Comparison of ENCODE assay signal across 8 mouse cellular contexts in the genomic region with DNA sequence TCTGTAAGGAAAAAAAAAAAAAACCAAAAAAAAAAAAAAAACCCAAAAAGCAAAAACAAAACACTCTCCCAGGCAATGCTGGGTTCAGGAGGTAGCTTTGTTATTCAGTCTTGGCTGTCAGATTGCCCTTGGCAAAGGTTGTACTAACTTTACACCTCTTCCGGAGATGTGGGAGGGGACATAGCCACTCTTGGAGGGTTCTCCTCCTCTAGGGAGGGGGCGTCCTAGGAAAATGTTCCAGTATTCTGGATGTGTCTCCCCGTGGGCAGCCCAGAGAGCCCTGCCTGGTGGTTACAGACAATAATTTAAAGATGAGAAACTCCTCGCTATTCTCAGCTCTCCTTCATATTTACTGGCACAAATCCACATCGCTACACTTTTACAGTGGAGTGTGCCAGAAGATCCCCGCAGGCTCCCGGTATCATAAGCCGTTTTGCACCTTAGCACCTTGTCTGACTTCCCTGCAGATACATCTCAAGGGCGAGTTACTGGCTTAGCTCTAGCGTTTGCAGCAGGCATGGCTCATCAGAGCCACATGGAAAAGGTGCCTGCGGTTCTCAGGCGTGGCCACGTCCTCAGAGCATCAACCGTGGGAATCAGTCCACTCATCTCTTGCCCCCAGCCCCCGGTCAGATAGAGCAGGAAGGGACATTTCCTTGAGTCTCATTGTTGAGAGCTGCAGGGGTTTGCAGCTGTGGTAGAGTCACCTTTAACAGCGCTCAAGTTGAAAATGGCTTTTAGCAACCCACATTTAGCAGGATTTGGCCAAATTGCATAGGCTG. TPM values are rescaled to one million over a fixed set of nuclear protein-coding genes. Genes with fewer than 3 reads are reported as not detected.
DNase-seq lines count a peak whose midpoint lies in the region; ATAC-seq and TF ChIP-seq lines count a peak whose summit lies in the region.
"Had no signal": no experiment of that assay in that cellular context is flagged by ENCODE, and none has a peak within 500 bp of the region (broad histone marks: within the 10 kb centered on the region; RNA-seq: fewer than 3 reads in every experiment).

No protein-coding gene starts in this region.

- H3K4me1 ChIP-seq in heart, embryonic 14.5 days (ENCODE audit: control insufficient read depth in 2 of 2, insufficient read depth in 2 of 2, low read length in 2 of 2) = peaks cover 0 to 4% of the 10 kb centered on the region in 2 experiments; a peak in 2 of 4 replicates
- peaks cover 19% of the 10 kb centered on the region for H3K4me1 ChIP-seq in hindbrain, postnatal 0 days (ENCODE audit: insufficient read depth, low read length)

- H3K4me2 ChIP-seq in heart, embryonic 14.5 days (ENCODE audit: low read length) = no peak overlapping the region
- H3K4me2 ChIP-seq in hindbrain, postnatal 0 days (ENCODE audit: low read depth, low read length) = no peak overlapping the region

- peak overlapping the region; percentile 62 for H3K27ac ChIP-seq in left cerebral cortex, adult 2 months
- peak overlapping the region; percentile 2 to 42; a peak in 2 of 4 replicates for H3K27ac ChIP-seq in heart, embryonic 14.5 days (replicated peaks in 1 of 2; ENCODE audit: control insufficient read depth in 1 of 2, insufficient read depth in 1 of 2, low read depth in 2 of 2, low read length in 2 of 2)
- peak overlapping the region; percentile 45; the same call in 1 of the 2 replicates for H3K27ac ChIP-seq in hindbrain, postnatal 0 days

- no peak for TF ChIP-seq CTCF in left cerebral cortex, adult 2 months (IDR thresholded peaks at IDR 0.05)
- no peak for TF ChIP-seq CTCF in hindbrain, postnatal 0 days (IDR thresholded peaks at IDR 0.05; ENCODE audit: low read depth)

- intact Hi-C loops in left cerebral cortex, adult 2 months (cut with DNase I) = loop anchor here (5.0 kb wide), 1 partner anchor 173 kb away; no protein-coding TSS in a partner anchor
- intact Hi-C loops in left cerebral cortex, postnatal 4 days (cut with DNase I) = no loop called here

- WGBS in heart, embryonic 14.5 days = 9% methylated on average over 16 of the region's 16 CpGs
- WGBS in hindbrain, postnatal 0 days = 44% methylated on average over 16 of the region's 16 CpGs

- no peaks in the 10 kb centered on the region for H3K36me3 ChIP-seq in heart, embryonic 14.5 days (ENCODE audit: control insufficient read depth, insufficient read depth, low read length)
- H3K36me3 ChIP-seq in hindbrain, postnatal 0 days (ENCODE audit: insufficient read depth, low read length) = peaks cover 27% of the 10 kb centered on the region

- peaks cover 11% of the 10 kb centered on the region; the same call in 1 of the 2 replicates for H3K27me3 ChIP-seq in heart, embryonic 14.5 days (ENCODE audit: control insufficient read depth, insufficient read depth, low read length)
- no peaks in the 10 kb centered on the region for H3K27me3 ChIP-seq in hindbrain, postnatal 0 days (ENCODE audit: insufficient read depth, low read length)

- no peak for ATAC-seq in heart, embryonic 14.5 days (ENCODE audit: insufficient number of reproducible peaks, insufficient read depth, low FRiP score, low read depth)
- no peak for ATAC-seq in hindbrain, postnatal 0 days

- peak overlapping the region; percentile 5; the same call in 1 of the 2 replicates for H3K4me3 ChIP-seq in left cerebral cortex, adult 2 months
- H3K4me3 ChIP-seq in heart, embryonic 14.5 days (ENCODE audit: control insufficient read depth in 1 of 2, insufficient read depth in 1 of 2, low read depth in 1 of 2, low read length in 2 of 2) = no peak overlapping the region
- no peak overlapping the region for H3K4me3 ChIP-seq in hindbrain, postnatal 0 days (ENCODE audit: low read length)

- H3K9me3 ChIP-seq in heart, embryonic 14.5 days (ENCODE audit: control insufficient read depth, low read length) = no peaks in the 10 kb centered on the region
- no peaks in the 10 kb centered on the region for H3K9me3 ChIP-seq in hindbrain, postnatal 0 days (ENCODE audit: low read length)

- peak in 1 of 2 experiments; percentile 28 for DNase-seq in left cerebral cortex, adult 2 months (ENCODE audit: extremely low spot score in 1 of 2, low spot score in 2 of 2)
- DNase-seq in left cerebral cortex, postnatal 4 days = no peak
- DNase-seq in hindbrain, postnatal 0 days (ENCODE audit: low spot score) = no peak
- DNase-seq in lung, postnatal 25 days (ENCODE audit: low spot score) = peak; percentile 28
- DNase-seq in thymus, postnatal 14 days = no peak
- DNase-seq in gastrocnemius, postnatal 4 days (ENCODE audit: low spot score in 2 of 2) = no peak
- DNase-seq: thymus, adult 18-20 months had no signal

- no peak overlapping the region for H3K9ac ChIP-seq in heart, embryonic 14.5 days (ENCODE audit: low read length)
- no peak overlapping the region for H3K9ac ChIP-seq in hindbrain, postnatal 0 days (replicated peaks; ENCODE audit: low read length)

RNA-seq across cellular contexts. Expression of a gene that starts 24.5 kb away (rescaled TPM):
- 10 to 100 TPM; 53.9 to 60.1 TPM for total RNA-seq in left cerebral cortex, adult 2 months (2021)
- total RNA-seq in left cerebral cortex, postnatal 4 days (2021) = 10 to 100 TPM; 61.4 to 71.4 TPM
- 3.7 TPM in 2 replicates for polyA plus RNA-seq in heart, embryonic 14.5 days (2014; fragmentation: Nextera tagmentation; extraction: Ambion mirVana)
- total RNA-seq in hindbrain, postnatal 0 days (2014; rRNA removed) = 188 and 209 TPM in 2 replicates
- 83.8 and 94.5 TPM in 2 replicates for polyA plus RNA-seq in hindbrain, postnatal 0 days (2015; fragmentation: Nextera tagmentation; extraction: Ambion mirVana)
- total RNA-seq in gastrocnemius, postnatal 4 days (2021) = 10 to 100 TPM; 13.7 to 13.9 TPM
